In genomic region chr3:152722836-152723235, GRCm38 (mm10) we compare ENCODE assay signal across 10 mouse cellular contexts. TPM values are rescaled to one million over a fixed set of nuclear protein-coding genes. Genes with fewer than 3 reads are reported as not detected.
A peak's percentile ranks its signal among the peaks of the same experiment; 100 is the strongest.
DNase-seq lines count a peak whose midpoint lies in the region; ATAC-seq and TF ChIP-seq lines count a peak whose summit lies in the region.
"Had no signal": no experiment of that assay in that cellular context is flagged by ENCODE, and none has a peak within 500 bp of the region (broad histone marks: within the 10 kb centered on the region; RNA-seq: fewer than 3 reads in every experiment).

No protein-coding gene starts in this region.

- H3K9ac ChIP-seq in CH12.LX (ENCODE audit: insufficient read depth, low read depth), result no peak overlapping the region
- no peak overlapping the region for H3K9ac ChIP-seq in kidney, postnatal 0 days (ENCODE audit: low read depth, low read length)
- H3K9ac ChIP-seq: heart, embryonic 15.5 days had no signal

- peak; percentile 31 to 41 for DNase-seq in cerebellum, postnatal 10 days
- no peak for DNase-seq in cerebellum, adult 8-10 months
- DNase-seq in left cerebral cortex, adult 2 months (ENCODE audit: extremely low spot score in 1 of 2, low spot score in 2 of 2), result no peak
- DNase-seq in left cerebral cortex, adult 9 months (ENCODE audit: low spot score in 2 of 2), result no peak
- DNase-seq in CH12.LX (ENCODE audit: extremely low read depth), result peak; percentile 57
- DNase-seq in kidney, postnatal 0 days (ENCODE audit: low spot score), result peak; percentile 40
- no peak for DNase-seq in urinary bladder, adult 2 months (ENCODE audit: low spot score)
- DNase-seq in left cerebral cortex, adult 18-20 months (ENCODE audit: low spot score in 2 of 2), result no peak
- DNase-seq: cerebellum, adult 11-12 months had no signal

- peaks cover 0 to 31% of the 10 kb centered on the region in 2 experiments; a peak in 3 of 4 replicates for H3K4me1 ChIP-seq in CH12.LX (ENCODE audit: control insufficient read depth in 1 of 2, insufficient read depth in 2 of 2)
- no peaks in the 10 kb centered on the region for H3K4me1 ChIP-seq in kidney, postnatal 0 days (replicated peaks; ENCODE audit: insufficient read depth, low read length)

- peak; percentile 52; the same call in 1 of the 2 replicates for ATAC-seq in kidney, postnatal 0 days (replicated peaks; ENCODE audit: low FRiP score, low read depth)

- H3K27ac ChIP-seq in left cerebral cortex, adult 2 months, result no peak overlapping the region
- no peak overlapping the region for H3K27ac ChIP-seq in CH12.LX (ENCODE audit: insufficient read depth, low read depth)
- H3K27ac ChIP-seq in kidney, postnatal 0 days, result no peak overlapping the region
- H3K27ac ChIP-seq: heart, embryonic 15.5 days had no signal

- dilution Hi-C loops in CH12.LX (cut with MboI; ENCODE audit: extremely low pct_ligation_motif_present, extremely low pct_unique_long_range_greater_than_20kb, low sequenced_read_pairs), result no loop called here

- WGBS in kidney, postnatal 0 days, result 62% methylated on average over 3 of the region's 3 CpGs

- H3K9me3 ChIP-seq in CH12.LX (replicated peaks; ENCODE audit: low read length), result no peaks in the 10 kb centered on the region
- no peaks in the 10 kb centered on the region for H3K9me3 ChIP-seq in kidney, postnatal 0 days (replicated peaks; ENCODE audit: low read length)
- H3K9me3 ChIP-seq: heart, embryonic 15.5 days had no signal

- peak; percentile 32 for TF ChIP-seq CTCF in left cerebral cortex, adult 2 months (IDR thresholded peaks at IDR 0.05)
- peak; percentile 32 to 76; a peak in 2 of 4 replicates for TF ChIP-seq CTCF in CH12.LX (conservative IDR thresholded peaks at IDR 0.05 in 1 of 2, IDR thresholded peaks at IDR 0.05 in 1 of 2; ENCODE audit: low read depth in 2 of 2, low read length in 2 of 2)
- peak; percentile 59 for TF ChIP-seq CTCF in kidney, postnatal 0 days (IDR thresholded peaks at IDR 0.05; ENCODE audit: low read depth)

- H3K4me3 ChIP-seq in left cerebral cortex, adult 2 months, result no peak overlapping the region
- H3K4me3 ChIP-seq in CH12.LX (replicated peaks in 1 of 3; ENCODE audit: low read depth in 2 of 3, low read length in 2 of 3, poor library complexity in 1 of 3), result no peak overlapping the region
- no peak overlapping the region for H3K4me3 ChIP-seq in kidney, postnatal 0 days (replicated peaks; ENCODE audit: low read depth, low read length)
- H3K4me3 ChIP-seq: heart, embryonic 15.5 days had no signal

- H3K36me3 ChIP-seq in CH12.LX (replicated peaks in 1 of 2; ENCODE audit: control insufficient read depth in 1 of 2, insufficient read depth in 1 of 2, low read length in 1 of 2), result peaks cover 23 to 70% of the 10 kb centered on the region in 2 experiments
- H3K36me3 ChIP-seq in kidney, postnatal 0 days (ENCODE audit: insufficient read depth, low read length), result no peaks in the 10 kb centered on the region
- H3K36me3 ChIP-seq: heart, embryonic 15.5 days had no signal

- no peaks in the 10 kb centered on the region for H3K79me2 ChIP-seq in CH12.LX (replicated peaks; ENCODE audit: control insufficient read depth, extremely low read depth, insufficient read depth, poor library complexity, severe bottlenecking)

- TF ChIP-seq EP300 in CH12.LX (IDR thresholded peaks at IDR 0.05; ENCODE audit: low read length), result no peak

- in situ Hi-C loops in CH12.LX (cut with MboI; ENCODE audit: low pct_ligation_motif_present, low pct_unique_long_range_greater_than_20kb, low sequenced_read_pairs), result no loop called here

- peak; percentile 74 for TF ChIP-seq RAD21 in CH12.LX (IDR thresholded peaks at IDR 0.05; ENCODE audit: low read depth, low read length)

- TF ChIP-seq POLR2A in CH12.LX (IDR thresholded peaks at IDR 0.05; ENCODE audit: low read depth, low read length), result no peak

- no peaks in the 10 kb centered on the region for H3K27me3 ChIP-seq in CH12.LX (replicated peaks)
- H3K27me3 ChIP-seq in kidney, postnatal 0 days (ENCODE audit: insufficient read depth, low read length), result no peaks in the 10 kb centered on the region
- H3K27me3 ChIP-seq: heart, embryonic 15.5 days had no signal

- intact Hi-C loops in left cerebral cortex, adult 2 months (cut with DNase I), result loop anchor here (5.0 kb wide), 1 partner anchor 131 kb away; no protein-coding TSS in a partner anchor

- no peak overlapping the region for H3K4me2 ChIP-seq in CH12.LX (ENCODE audit: insufficient read depth, low read depth, poor library complexity, severe bottlenecking)
- no peak overlapping the region for H3K4me2 ChIP-seq in kidney, postnatal 0 days (ENCODE audit: low read length)
- H3K4me2 ChIP-seq: heart, embryonic 15.5 days had no signal

TF ChIP-seq in CH12.LX, 34 proteins besides CTCF, POLR2A, EP300 and RAD21:
- TF ChIP-seq E2F4 (IDR thresholded peaks at IDR 0.05; ENCODE audit: insufficient replicate concordance, low read depth, low read length) (no peak), SMC3 (IDR thresholded peaks at IDR 0.05; ENCODE audit: low read depth, low read length) (peak; percentile 65), TBP (conservative IDR thresholded peaks at IDR 0.05; ENCODE audit: low read depth, low read length) (no peak)

RNA-seq across cellular contexts. Expression of gene Pigk, which starts 8.9 kb away (rescaled TPM):
- 10 to 100 TPM; 49.8 to 51.9 TPM for total RNA-seq in left cerebral cortex, adult 2 months (2021)
- total RNA-seq in CH12.LX (2012; rRNA removed), result 56.4 and 62.0 TPM in 2 replicates
- total RNA-seq in CH12.LX (2014; rRNA removed), result 79.3 and 91.7 TPM in 2 replicates
- polyA plus RNA-seq in CH12.LX (2012; ENCODE audit: insufficient read length, low read depth), result 67.5 and 88.5 TPM in 2 replicates
- 48.5 and 55.3 TPM in 2 replicates for polyA plus RNA-seq in kidney, postnatal 0 days (2015; fragmentation: Nextera tagmentation; extraction: Ambion mirVana)
- 20.7 and 21.6 TPM in 2 replicates for polyA plus RNA-seq in urinary bladder, adult 2 months (2012; rRNA removed)
- 10 to 100 TPM; 47.8 to 63.0 TPM for total RNA-seq in left cerebral cortex, adult 18-20 months (2021)

RNA-seq across cellular contexts. Expression of gene Ak5, which starts 54.7 kb away (rescaled TPM):
- total RNA-seq in left cerebral cortex, adult 2 months (2021), result 100 to 1,000 TPM; 139 to 148 TPM
- 0.13 and 0.50 TPM in 2 replicates for total RNA-seq in CH12.LX (2012; rRNA removed)
- 0.39 and 0.79 TPM in 2 replicates for total RNA-seq in CH12.LX (2014; rRNA removed)
- polyA plus RNA-seq in CH12.LX (2012; ENCODE audit: insufficient read length, low read depth), result 0.12 and 0.23 TPM in 2 replicates
- polyA plus RNA-seq in kidney, postnatal 0 days (2015; fragmentation: Nextera tagmentation; extraction: Ambion mirVana), result 4.6 and 5.9 TPM in 2 replicates
- 0.92 and 1.5 TPM in 2 replicates for polyA plus RNA-seq in urinary bladder, adult 2 months (2012; rRNA removed)
- 100 to 1,000 TPM; 149 to 168 TPM for total RNA-seq in left cerebral cortex, adult 18-20 months (2021)

Comparison
In these comparisons a context has a peak if more than half of its experiments do, and no peak if none do; other contexts are left out.
1. DNase-seq: peak in cerebellum, postnatal 10 days (2 of 2), CH12.LX (single experiment) and kidney, postnatal 0 days (single experiment); none in cerebellum, adult 8-10 months (single experiment), left cerebral cortex, adult 2 months (0 of 2), left cerebral cortex, adult 9 months (0 of 2), urinary bladder, adult 2 months (single experiment) and left cerebral cortex, adult 18-20 months (0 of 2).
2. RNA of gene Ak5, which starts 54.7 kb away (total RNA-seq): 149 to 168 TPM in left cerebral cortex, adult 18-20 months and 139 to 148 TPM in left cerebral cortex, adult 2 months; 0.13 to 0.79 TPM in CH12.LX; every median in the first group is over 10 times any median in the second.
3. Peak in every context shown above with its lines, with median percentiles within 50 percentile points of each other: CTCF ChIP-seq.